Mouse (Mus musculus) CD4-positive, CD25-positive, alpha-beta regulatory T cell (primary cell): ENCODE data around the gene Vmn1r64. TPM values are rescaled to one million over a fixed set of nuclear protein-coding genes. Genes with fewer than 3 reads are reported as not detected.

Experiments used
- polyA plus RNA-seq: library from polyadenylated mRNA; unstranded; fragments of 100-300 nt; shearing (Covaris generic); gene quantifications from one replicate; pipeline ENCODE4 v1.2.1, GENCODE M21; 2017

Vmn1r64 gene
- not detected for polyA plus RNA-seq

DNA sequence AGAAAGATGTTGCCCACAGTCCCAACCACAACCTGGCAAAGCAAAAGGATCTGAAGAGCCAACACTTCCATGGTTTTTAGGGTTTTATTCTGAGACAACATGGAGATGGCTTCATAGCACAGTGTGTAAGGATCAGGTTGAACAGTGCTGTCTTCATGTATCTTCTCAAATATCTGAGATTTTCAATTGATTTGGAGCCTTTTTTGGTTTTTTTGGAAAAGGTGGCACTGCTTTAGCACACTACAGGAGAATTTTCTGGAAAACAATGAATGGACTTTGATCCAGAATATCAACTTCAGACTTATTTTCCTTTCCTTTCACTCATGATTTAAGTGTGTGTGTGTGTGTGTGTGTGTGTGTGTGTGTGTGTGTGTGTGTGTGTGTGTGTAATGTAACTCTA, at the start of gene Vmn1r64:
TSS of gene Vmn1r64 (minus strand) at position 101 of the 400 bp plus-strand sequence.

Other genes with a start within 250 kb of the Vmn1r64 start
- gene Vmn1r62, start 210.9 kb downstream of the Vmn1r64 start, polyA plus RNA-seq, result not detected
- not detected for gene Vmn1r63, start 79.1 kb downstream of the Vmn1r64 start, polyA plus RNA-seq
- not detected for gene Vmn1r65, start 126.5 kb upstream of the Vmn1r64 start, polyA plus RNA-seq
- not detected for gene Nlrp4c, start 160.6 kb upstream of the Vmn1r64 start, polyA plus RNA-seq